Mouse (Mus musculus): ENCODE measurements around the gene A1cf. TPM values are rescaled to one million over a fixed set of nuclear protein-coding genes. Genes with fewer than 3 reads are reported as not detected.

Gene A1cf
- polyA plus RNA-seq (2012; rRNA removed) (not detected in 2 replicates), polyA plus RNA-seq (2014; fragmentation: Nextera tagmentation; extraction: Ambion mirVana) (not detected in 2 replicates)

- DNase-seq (ENCODE audit: low spot score), result no peak
- Histone ChIP-seq H3K9me3 (ENCODE audit: control insufficient read depth, low read length) (no peaks in the 10 kb centered on the region), H3K27ac (replicated peaks; ENCODE audit: low read depth, low read length) (no peak within 1 kb of the TSS), H3K4me3 (replicated peaks; ENCODE audit: low read length) (no peak within 1 kb of the TSS), H3K4me2 (replicated peaks; ENCODE audit: low read depth, low read length, severe bottlenecking) (no peak within 1 kb of the TSS), H3K27me3 (ENCODE audit: control insufficient read depth, insufficient read depth, low read length) (no peaks in the 10 kb centered on the region), H3K36me3 (ENCODE audit: control insufficient read depth, insufficient read depth, low read length) (no peaks in the 10 kb centered on the region), H3K9ac (ENCODE audit: low read depth, low read length, severe bottlenecking) (no peak within 1 kb of the TSS), H3K4me1 (ENCODE audit: control insufficient read depth, insufficient read depth, low read length) (no peaks in the 10 kb centered on the region)
- TF ChIP-seq POLR2A (IDR thresholded peaks at IDR 0.05; ENCODE audit: borderline replicate concordance, extremely low read depth, insufficient read depth, insufficient read length), result no peak
- WGBS, result 86% methylated on average over 7 of the region's 7 CpGs
- no peak for ATAC-seq (ENCODE audit: low FRiP score, low read depth)
These were observed at the start of gene A1cf for GRCm38 (mm10) chr19:31868521-31868920. A1cf (plus strand) TSS chr19:31868764.

DNA sequence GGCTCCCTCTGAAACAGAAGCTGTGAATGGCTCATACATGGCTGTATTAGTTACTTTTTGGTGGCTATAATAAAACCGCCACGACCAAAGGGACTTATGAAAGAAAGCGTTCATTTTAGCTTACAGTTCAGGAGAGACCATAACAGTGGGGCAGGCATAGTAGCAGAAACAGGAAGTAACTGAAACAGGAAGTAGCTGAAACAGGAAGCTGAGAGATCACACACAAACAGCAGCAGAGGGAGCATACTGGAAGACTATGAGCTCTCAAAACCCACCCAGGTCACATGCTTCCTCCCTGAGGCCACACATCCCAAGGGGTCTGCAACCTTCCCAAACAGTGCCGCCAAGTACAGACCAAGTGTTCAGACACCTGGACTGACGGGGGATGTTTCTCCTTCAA, 34.3 kb upstream of the A1cf start:
- WGBS, result 91% methylated on average over 5 of the region's 5 CpGs
- no peak overlapping the region for H3K4me3 ChIP-seq (replicated peaks; ENCODE audit: low read length)

DNA sequence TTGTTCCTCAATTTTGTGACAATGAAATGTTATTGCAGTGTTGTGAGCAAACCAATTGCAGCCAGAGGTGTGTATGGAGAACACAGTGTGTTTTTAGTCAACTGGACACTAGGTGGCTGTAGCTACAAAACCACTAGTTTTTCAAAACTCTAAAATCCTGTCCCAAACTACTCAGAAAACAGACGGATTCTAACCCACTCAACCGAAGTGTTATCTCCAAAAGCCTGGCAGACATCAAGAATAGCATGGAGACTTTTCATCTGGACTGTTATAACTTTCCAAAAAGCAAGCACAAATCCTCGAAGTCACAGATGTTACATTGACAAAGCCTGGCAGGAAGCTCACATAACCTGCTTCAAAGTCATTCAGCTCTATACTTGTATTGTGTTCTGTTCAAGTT, 6.7 kb upstream of the A1cf start:
- no peaks in the 10 kb centered on the region for H3K27me3 ChIP-seq (ENCODE audit: control insufficient read depth, insufficient read depth, low read length)
- H3K4me2 ChIP-seq (replicated peaks; ENCODE audit: low read depth, low read length, severe bottlenecking), result no peak overlapping the region
- H3K9me3 ChIP-seq (ENCODE audit: control insufficient read depth, low read length), result no peaks in the 10 kb centered on the region
- peak; percentile 2 for DNase-seq (ENCODE audit: low spot score)
- no peak overlapping the region for H3K9ac ChIP-seq (ENCODE audit: low read depth, low read length, severe bottlenecking)
- no peak for ATAC-seq (ENCODE audit: low FRiP score, low read depth)
- no peak overlapping the region for H3K27ac ChIP-seq (replicated peaks; ENCODE audit: low read depth, low read length)
- H3K4me3 ChIP-seq (replicated peaks; ENCODE audit: low read length), result no peak overlapping the region
- no peaks in the 10 kb centered on the region for H3K36me3 ChIP-seq (ENCODE audit: control insufficient read depth, insufficient read depth, low read length)
- no peak for TF ChIP-seq POLR2A (IDR thresholded peaks at IDR 0.05; ENCODE audit: borderline replicate concordance, extremely low read depth, insufficient read depth, insufficient read length)
- H3K4me1 ChIP-seq (ENCODE audit: control insufficient read depth, insufficient read depth, low read length), result no peaks in the 10 kb centered on the region
- 62% methylated on average over 3 of the region's 3 CpGs for WGBS

More for the DNA sequence above, 34.3 kb upstream of the A1cf start:
- Histone ChIP-seq H3K36me3 (ENCODE audit: control insufficient read depth, insufficient read depth, low read length) (no peaks in the 10 kb centered on the region), H3K27ac (replicated peaks; ENCODE audit: low read depth, low read length) (no peak overlapping the region), H3K4me1 (ENCODE audit: control insufficient read depth, insufficient read depth, low read length) (no peaks in the 10 kb centered on the region), H3K4me2 (replicated peaks; ENCODE audit: low read depth, low read length, severe bottlenecking) (no peak overlapping the region), H3K27me3 (ENCODE audit: control insufficient read depth, insufficient read depth, low read length) (no peaks in the 10 kb centered on the region), H3K9ac (ENCODE audit: low read depth, low read length, severe bottlenecking) (no peak overlapping the region), H3K9me3 (ENCODE audit: control insufficient read depth, low read length) (no peaks in the 10 kb centered on the region)
- ATAC-seq (ENCODE audit: low FRiP score, low read depth), result no peak
- no peak for DNase-seq (ENCODE audit: low spot score)
- TF ChIP-seq POLR2A (IDR thresholded peaks at IDR 0.05; ENCODE audit: borderline replicate concordance, extremely low read depth, insufficient read depth, insufficient read length), result no peak

GRCm38 (mm10) chr19:31862512-31863249, 5.9 kb upstream of the A1cf start:
- Histone ChIP-seq H3K9me3 (ENCODE audit: control insufficient read depth, low read length) (no peaks in the 10 kb centered on the region), H3K4me2 (replicated peaks; ENCODE audit: low read depth, low read length, severe bottlenecking) (no peak overlapping the region), H3K36me3 (ENCODE audit: control insufficient read depth, insufficient read depth, low read length) (no peaks in the 10 kb centered on the region), H3K27ac (replicated peaks; ENCODE audit: low read depth, low read length) (no peak overlapping the region), H3K4me1 (ENCODE audit: control insufficient read depth, insufficient read depth, low read length) (no peaks in the 10 kb centered on the region), H3K4me3 (replicated peaks; ENCODE audit: low read length) (no peak overlapping the region), H3K27me3 (ENCODE audit: control insufficient read depth, insufficient read depth, low read length) (no peaks in the 10 kb centered on the region), H3K9ac (ENCODE audit: low read depth, low read length, severe bottlenecking) (no peak overlapping the region)
- WGBS, result 55% methylated on average over 6 of the region's 6 CpGs
- ATAC-seq (ENCODE audit: low FRiP score, low read depth), result no peak
- no peak for TF ChIP-seq POLR2A (IDR thresholded peaks at IDR 0.05; ENCODE audit: borderline replicate concordance, extremely low read depth, insufficient read depth, insufficient read length)
- no peak for DNase-seq (ENCODE audit: low spot score)

DNA sequence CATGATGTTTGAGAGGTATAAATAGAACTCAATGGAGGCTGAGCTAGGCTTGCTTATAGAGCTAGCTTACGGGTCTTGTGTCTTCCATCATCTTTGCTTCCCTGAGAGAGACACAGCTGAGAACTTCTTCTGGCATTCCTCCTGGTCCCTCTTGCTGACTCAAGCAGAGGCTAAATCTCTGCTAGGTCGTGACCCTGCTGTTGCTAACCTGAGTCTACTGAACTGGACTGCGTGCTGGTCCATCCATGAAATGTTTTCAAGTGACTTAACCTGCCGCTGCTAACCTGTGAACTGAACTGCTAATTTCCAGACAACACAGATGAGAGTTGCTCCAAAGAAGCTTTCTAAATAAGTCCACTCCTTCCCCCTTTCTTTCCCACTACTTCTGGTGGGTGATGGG, 3.1 kb upstream of the A1cf start:
- Histone ChIP-seq H3K4me1 (ENCODE audit: control insufficient read depth, insufficient read depth, low read length) (no peaks in the 10 kb centered on the region), H3K27me3 (ENCODE audit: control insufficient read depth, insufficient read depth, low read length) (no peaks in the 10 kb centered on the region), H3K4me2 (replicated peaks; ENCODE audit: low read depth, low read length, severe bottlenecking) (no peak overlapping the region), H3K9ac (ENCODE audit: low read depth, low read length, severe bottlenecking) (no peak overlapping the region), H3K36me3 (ENCODE audit: control insufficient read depth, insufficient read depth, low read length) (no peaks in the 10 kb centered on the region), H3K9me3 (ENCODE audit: control insufficient read depth, low read length) (no peaks in the 10 kb centered on the region), H3K27ac (replicated peaks; ENCODE audit: low read depth, low read length) (no peak overlapping the region), H3K4me3 (replicated peaks; ENCODE audit: low read length) (no peak overlapping the region)
- TF ChIP-seq POLR2A (IDR thresholded peaks at IDR 0.05; ENCODE audit: borderline replicate concordance, extremely low read depth, insufficient read depth, insufficient read length), result no peak
- DNase-seq (ENCODE audit: low spot score) (no peak), ATAC-seq (ENCODE audit: low FRiP score, low read depth) (no peak)
- WGBS, result 87% methylated on average over 4 of the region's 4 CpGs

Measured in limb, embryonic 14.5 days (tissue).